Mouse (Mus musculus) MEL (cell line): ENCODE data around the gene Ly6g5b. TPM values are rescaled to one million over a fixed set of nuclear protein-coding genes. Genes with fewer than 3 reads are reported as not detected.

Source experiments
- DNase-seq: peaks from one replicate; pipeline ENCODE4 v3.0.0; 2011; ENCODE audit warnings: low read depth, low spot score
- H3K27ac ChIP-seq: 2 replicates; pipeline ENCODE4 v1.5.1; 2012; ENCODE audit warnings: low read depth, mild to moderate bottlenecking, control low read depth, low read length, moderate library complexity; ENCODE audit not compliant: control insufficient read depth
- H3K27me3 ChIP-seq, 2 experiments: fragments of 150-350 bp in 1 of 2; sonication (generic) in 1 of 2; 2 replicates each; pipeline ENCODE4 v1.6.1; 2012; ENCODE audit warnings: low read length in 2 of 2, mild to moderate bottlenecking in 2 of 2, improper control_type of control experiment in 1 of 2, moderate library complexity in 1 of 2; ENCODE audit not compliant: insufficient read depth in 2 of 2, control insufficient read depth in 1 of 2
- H3K36me3 ChIP-seq, 2 experiments: 2 replicates each; pipeline ENCODE4 v1.6.1; 2012 to 2014; ENCODE audit warnings: low read length in 2 of 2, improper control_type of control experiment in 1 of 2, inconsistent platforms in 1 of 2, mild to moderate bottlenecking in 1 of 2; ENCODE audit not compliant: insufficient read depth in 2 of 2, control insufficient read depth in 1 of 2
- H3K4me1 ChIP-seq, 2 experiments: fragments of 150-350 bp in 1 of 2; sonication (generic) in 1 of 2; 2 replicates each; pipeline ENCODE4 v1.6.1; 2012; ENCODE audit warnings: low read length in 2 of 2, improper control_type of control experiment in 1 of 2, mild to moderate bottlenecking in 1 of 2; ENCODE audit not compliant: insufficient read depth in 2 of 2, control insufficient read depth in 1 of 2
- H3K4me3 ChIP-seq, 2 experiments: fragments of 150-350 bp in 1 of 2; sonication (generic) in 1 of 2; 2 replicates each; pipeline ENCODE4 v1.5.1; 2012; ENCODE audit warnings: low read depth in 2 of 2, low read length in 2 of 2, mild to moderate bottlenecking in 2 of 2, moderate library complexity in 2 of 2, control low read depth in 1 of 2, improper control_type of control experiment in 1 of 2; ENCODE audit not compliant: control insufficient read depth in 1 of 2, insufficient read depth in 1 of 2
- H3K79me2 ChIP-seq: 2 replicates; pipeline ENCODE4 v1.6.1; 2012; ENCODE audit warnings: mild to moderate bottlenecking, low read length, moderate library complexity; ENCODE audit not compliant: control insufficient read depth, poor library complexity, insufficient read depth
- H3K9ac ChIP-seq: 2 replicates; pipeline ENCODE4 v1.6.1; 2012; ENCODE audit warnings: low read depth, mild to moderate bottlenecking, control low read depth, low read length, moderate library complexity; ENCODE audit not compliant: control insufficient read depth, poor library complexity, severe bottlenecking
- H3K9me3 ChIP-seq: fragments of 150-350 bp; sonication (generic); replicated peaks from 2 replicates; pipeline ENCODE4 v1.6.1; 2012; ENCODE audit warnings: mild to moderate bottlenecking, low read length, improper control_type of control experiment, moderate library complexity; ENCODE audit not compliant: insufficient read depth
- BHLHE40 ChIP-seq: IDR thresholded peaks from 2 replicates; pipeline ENCODE4 v1.6.1; 2012; ENCODE audit warnings: low read depth, mild to moderate bottlenecking, inconsistent platforms, low read length, improper control_type of control experiment, borderline replicate concordance
- CHD1 ChIP-seq: IDR thresholded peaks from 2 replicates; pipeline ENCODE4 v1.6.1; 2012; ENCODE audit warnings: low read depth, mild to moderate bottlenecking, inconsistent platforms, low read length, improper control_type of control experiment
- CHD2 ChIP-seq: IDR thresholded peaks from 2 replicates; pipeline ENCODE4 v1.6.1; 2011; ENCODE audit warnings: low read length, improper control_type of control experiment
- CTCF ChIP-seq, 3 experiments: IDR thresholded peaks in 2 of 3; conservative IDR thresholded peaks in 1 of 3; 2 replicates each; pipeline ENCODE4 v1.5.1; 2011 to 2012; ENCODE audit warnings: low read length in 3 of 3, low read depth in 2 of 3, mild to moderate bottlenecking in 2 of 3, improper control_type of control experiment in 1 of 3, inconsistent platforms in 1 of 3, mixed read lengths in 1 of 3, moderate library complexity in 1 of 3; ENCODE audit not compliant: control insufficient read depth in 1 of 3, insufficient read depth in 1 of 3, poor library complexity in 1 of 3, severe bottlenecking in 1 of 3
- ETS1 ChIP-seq: IDR thresholded peaks from 2 replicates; pipeline ENCODE4 v1.6.1; 2012; ENCODE audit warnings: low read depth, mild to moderate bottlenecking, inconsistent platforms, low read length, improper control_type of control experiment, moderate library complexity
- GABPA ChIP-seq: IDR thresholded peaks from 2 replicates; pipeline ENCODE4 v1.6.1; 2012; ENCODE audit warnings: low read depth, mild to moderate bottlenecking, inconsistent platforms, low read length, improper control_type of control experiment, moderate library complexity
- HCFC1 ChIP-seq: IDR thresholded peaks from 2 replicates; pipeline ENCODE4 v1.6.1; 2012; ENCODE audit warnings: low read depth, mild to moderate bottlenecking, inconsistent platforms, low read length, improper control_type of control experiment, moderate library complexity
- JUND ChIP-seq: IDR thresholded peaks from 2 replicates; pipeline ENCODE4 v1.6.1; 2011; ENCODE audit warnings: low read depth, mild to moderate bottlenecking, improper control_type of control experiment, low read length
- KAT2A ChIP-seq: conservative IDR thresholded peaks from 2 replicates; pipeline ENCODE4 v1.6.1; 2012; ENCODE audit warnings: low read depth, low read length, improper control_type of control experiment, inconsistent platforms
- MAZ ChIP-seq: IDR thresholded peaks from 2 replicates; pipeline ENCODE4 v1.6.1; 2012; ENCODE audit warnings: low read depth, mild to moderate bottlenecking, inconsistent platforms, low read length, improper control_type of control experiment
- MEF2A ChIP-seq: IDR thresholded peaks from 2 replicates; pipeline ENCODE4 v1.6.1; 2014; ENCODE audit warnings: low read depth, mild to moderate bottlenecking, inconsistent platforms, low read length, improper control_type of control experiment; ENCODE audit not compliant: poor library complexity, insufficient replicate concordance, severe bottlenecking; ENCODE audit errors: extremely low read depth
- MXI1 ChIP-seq: IDR thresholded peaks from 2 replicates; pipeline ENCODE4 v1.6.1; 2011; ENCODE audit warnings: mild to moderate bottlenecking, low read depth, low read length, improper control_type of control experiment
- MYC ChIP-seq: IDR thresholded peaks from 2 replicates; pipeline ENCODE4 v1.6.1; 2011; ENCODE audit warnings: low read depth, mild to moderate bottlenecking, low read length, improper control_type of control experiment, moderate library complexity
- NELFE ChIP-seq: IDR thresholded peaks from 2 replicates; pipeline ENCODE4 v1.6.1; 2011; ENCODE audit warnings: low read depth, low read length, improper control_type of control experiment
- NRF1 ChIP-seq: IDR thresholded peaks from 2 replicates; pipeline ENCODE4 v1.6.1; 2014; ENCODE audit warnings: low read depth, mild to moderate bottlenecking, inconsistent platforms, low read length, improper control_type of control experiment, moderate library complexity; ENCODE audit not compliant: poor library complexity, insufficient read depth, severe bottlenecking
- POLR2A ChIP-seq, 2 experiments: IDR thresholded peaks; 2 replicates each; pipeline ENCODE4 v1.6.1; 2011 to 2012; ENCODE audit warnings: low read length in 2 of 2, mild to moderate bottlenecking in 2 of 2, control low read depth in 1 of 2, improper control_type of control experiment in 1 of 2, low read depth in 1 of 2, moderate library complexity in 1 of 2; ENCODE audit not compliant: control insufficient read depth in 1 of 2, insufficient read depth in 1 of 2, poor library complexity in 1 of 2
- POLR2AphosphoS5 ChIP-seq: IDR thresholded peaks from 2 replicates; pipeline ENCODE4 v1.6.1; 2012; ENCODE audit warnings: low read depth, borderline replicate concordance, mild to moderate bottlenecking, inconsistent platforms, low read length, moderate library complexity, mixed read lengths
- SIN3A ChIP-seq: IDR thresholded peaks from 2 replicates; pipeline ENCODE4 v1.6.1; 2012; ENCODE audit warnings: low read length, improper control_type of control experiment, inconsistent platforms
- TAL1 ChIP-seq: IDR thresholded peaks from 2 replicates; pipeline ENCODE4 v1.6.1; 2012; ENCODE audit warnings: mild to moderate bottlenecking, inconsistent platforms, low read length, moderate library complexity, mixed read lengths
- TBP ChIP-seq: IDR thresholded peaks from 2 replicates; pipeline ENCODE4 v1.8.0; 2011; ENCODE audit warnings: low read depth, low read length, improper control_type of control experiment
- TCF12 ChIP-seq: IDR thresholded peaks from 2 replicates; pipeline ENCODE4 v1.6.1; 2014; ENCODE audit warnings: low read depth, mild to moderate bottlenecking, inconsistent platforms, low read length, improper control_type of control experiment, moderate library complexity
- UBTF ChIP-seq: IDR thresholded peaks from 2 replicates; pipeline ENCODE4 v1.6.1; 2012; ENCODE audit warnings: low read depth, mild to moderate bottlenecking, inconsistent platforms, low read length, improper control_type of control experiment, moderate library complexity, borderline replicate concordance; ENCODE audit not compliant: insufficient read depth
- USF1 ChIP-seq: IDR thresholded peaks from 2 replicates; pipeline ENCODE4 v1.6.1; 2014; ENCODE audit warnings: low read depth, mild to moderate bottlenecking, inconsistent platforms, low read length, improper control_type of control experiment, moderate library complexity
- ZC3H11A ChIP-seq: IDR thresholded peaks from 2 replicates; pipeline ENCODE4 v1.6.1; 2012; ENCODE audit warnings: low read depth, mild to moderate bottlenecking, inconsistent platforms, low read length, improper control_type of control experiment
- ZMIZ1 ChIP-seq: IDR thresholded peaks from 2 replicates; pipeline ENCODE4 v1.6.1; 2012; ENCODE audit warnings: low read depth, mild to moderate bottlenecking, inconsistent platforms, low read length, improper control_type of control experiment, moderate library complexity
- polyA plus RNA-seq, 2 experiments: library from polyadenylated mRNA; stranded (reverse) in 1 of 2; unstranded in 1 of 2; fragments of >175 nt in 1 of 2; fragments of >200 nt in 1 of 2; gene quantifications; 2 replicates each; pipeline versions ENCODE4 v1.2.1 to v1.2.4; 2012; ENCODE audit warnings: low replicate concordance in 2 of 2, low read depth in 1 of 2; ENCODE audit not compliant: insufficient read length in 2 of 2, insufficient read depth in 1 of 2, missing spikeins in 1 of 2
- total RNA-seq: library from RNA; depleted of rRNA; stranded (reverse); fragments of 300-350 nt; gene quantifications from 2 replicates; pipeline ENCODE4 v1.2.3, GENCODE M21; 2012

The Ly6g5b gene
- total and polyA plus RNA-seq, 3 experiments, result 0.65 to 1.4 TPM; not detected in 1

- Histone ChIP-seq H3K4me3 (no peak overlapping the region), H3K27me3 (no peaks in the 10 kb centered on the region), H3K36me3 (peaks cover 15 to 43% of the 10 kb centered on the region in 2 experiments), H3K9ac (no peak overlapping the region), H3K9me3 (no peaks in the 10 kb centered on the region), H3K79me2 (peaks cover 67% of the 10 kb centered on the region), H3K27ac (no peak overlapping the region), H3K4me1 (peaks cover 0 to 7% of the 10 kb centered on the region in 2 experiments; a peak in 1 of 4 replicates)
- no peak for DNase-seq
- TF ChIP-seq USF1, result no peak
- TF ChIP-seq NRF1, result no peak
- no peak for TF ChIP-seq NELFE
- no peak for TF ChIP-seq UBTF
- no peak for TF ChIP-seq CHD2
- no peak for TF ChIP-seq MAZ
- no peak for TF ChIP-seq ZMIZ1
- no peak for TF ChIP-seq ETS1
These were observed 43.8 kb upstream of the Ly6g5b start for GRCm38 (mm10) chr17:35158850-35159593.

DNA sequence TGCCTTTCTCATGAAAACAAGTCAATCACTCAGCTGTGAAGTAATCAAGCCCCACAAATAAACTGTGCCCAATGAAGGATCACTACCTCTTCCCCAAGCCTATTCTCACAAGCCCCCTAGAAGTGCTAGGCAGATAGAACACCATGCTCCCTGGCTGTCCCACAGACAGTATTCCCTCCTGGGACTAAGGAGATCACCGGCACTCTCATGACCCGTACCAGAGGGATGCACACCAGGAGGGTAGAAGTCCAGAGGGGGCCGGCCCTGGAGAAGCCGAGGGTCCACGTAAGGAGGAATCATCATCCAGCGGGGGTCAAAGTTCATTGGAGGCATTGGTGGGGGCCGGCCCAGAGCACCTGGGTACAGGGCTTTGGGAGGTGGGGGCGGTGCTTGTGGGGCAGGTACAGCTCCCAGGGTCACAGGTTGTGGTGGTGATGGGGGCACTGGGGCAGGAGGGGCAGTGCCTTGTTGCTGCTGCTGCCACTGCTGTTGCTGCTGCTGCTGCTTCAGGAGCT lies 42.5 kb upstream of the Ly6g5b start:
- TF ChIP-seq HCFC1 (no peak), KAT2A (no peak), TCF12 (no peak), CHD1 (no peak), TAL1 (no peak)
- no peak overlapping the region for H3K9ac ChIP-seq
- no peak overlapping the region for H3K4me3 ChIP-seq
- H3K27me3 ChIP-seq, result no peaks in the 10 kb centered on the region
- peaks cover 54% of the 10 kb centered on the region for H3K79me2 ChIP-seq
- no peak for DNase-seq
- peaks cover 9 to 44% of the 10 kb centered on the region in 2 experiments for H3K36me3 ChIP-seq
- peaks cover 0 to 4% of the 10 kb centered on the region in 2 experiments; a peak in 1 of 4 replicates for H3K4me1 ChIP-seq
- H3K27ac ChIP-seq, result no peak overlapping the region
- H3K9me3 ChIP-seq, result no peaks in the 10 kb centered on the region

- H3K4me3 ChIP-seq, result no peak overlapping the region
- H3K27me3 ChIP-seq, result no peaks in the 10 kb centered on the region
These were observed 42.0 kb upstream of the Ly6g5b start for GRCm38 (mm10) chr17:35157254-35157653.

More at GRCm38 (mm10) chr17:35157254-35157653, 42.0 kb upstream of the Ly6g5b start:
- no peaks in the 10 kb centered on the region for H3K4me1 ChIP-seq
- no peak overlapping the region for H3K9ac ChIP-seq
- no peaks in the 10 kb centered on the region for H3K9me3 ChIP-seq
- no peak for TF ChIP-seq MEF2A
- TF ChIP-seq JUND, result no peak
- no peak for TF ChIP-seq MYC
- TF ChIP-seq ZMIZ1, result no peak
- no peak for TF ChIP-seq USF1
- no peak for TF ChIP-seq TBP
- no peak for TF ChIP-seq CTCF (IDR thresholded peaks at IDR 0.05 in 2 of 3, conservative IDR thresholded peaks at IDR 0.05 in 1 of 3; ENCODE audit: control insufficient read depth in 1 of 3, insufficient read depth in 1 of 3, low read depth in 2 of 3, low read length in 3 of 3, poor library complexity in 1 of 3, severe bottlenecking in 1 of 3)
- TF ChIP-seq SIN3A, result no peak
- no peak for TF ChIP-seq POLR2A (IDR thresholded peaks at IDR 0.05; ENCODE audit: control insufficient read depth in 1 of 2, insufficient read depth in 1 of 2, low read depth in 1 of 2, low read length in 2 of 2, poor library complexity in 1 of 2)
- no peak for TF ChIP-seq MXI1
- no peak for TF ChIP-seq GABPA
- TF ChIP-seq ZC3H11A, result no peak
- no peak for TF ChIP-seq BHLHE40
- no peak for TF ChIP-seq POLR2AphosphoS5
- no peak for TF ChIP-seq CHD1
- peaks cover 5 to 40% of the 10 kb centered on the region in 2 experiments for H3K36me3 ChIP-seq
- no peak for DNase-seq
- peaks cover 49% of the 10 kb centered on the region for H3K79me2 ChIP-seq
- no peak overlapping the region for H3K27ac ChIP-seq
